Mouse (Mus musculus) activated CD4-positive, CD25-positive, alpha-beta regulatory T cell (primary cell): ENCODE measurements around the gene Olfr1495. TPM values are rescaled to one million over a fixed set of nuclear protein-coding genes. Genes with fewer than 3 reads are reported as not detected.

Experiments used
- polyA plus RNA-seq, 2 experiments: library from polyadenylated mRNA; unstranded; fragments of 100-300 nt; shearing (Covaris generic); gene quantifications; one replicate each; pipeline ENCODE4 v1.2.1; 2017

Olfr1495 gene
- polyA plus RNA-seq: not detected

GRCm38 (mm10) chr19:13764306-13764705 is at the start of gene Olfr1495:
Gene Olfr1495, plus strand, starts transcription at chr19:13764606.

GRCm38 (mm10) chr19:13722978-13723377 is 41.4 kb upstream of the Olfr1495 start, which contains the start of gene Olfr1493-ps1:
Gene Olfr1493-ps1, plus strand, starts transcription at chr19:13723278.

GRCm38 (mm10) chr19:13739428-13739827 is 25.0 kb upstream of the Olfr1495 start, which contains the start of gene Olfr1494:
Gene Olfr1494, plus strand, starts transcription at chr19:13739728.

GRCm38 (mm10) chr19:13777578-13777977 is 13.2 kb downstream of the Olfr1495 start, which contains the start of gene Olfr1496:
Gene Olfr1496, plus strand, starts transcription at chr19:13777878.

GRCm38 (mm10) chr19:13798102-13798501 is 33.7 kb downstream of the Olfr1495 start, which contains the start of gene Olfr1497:
Gene Olfr1497, minus strand, starts transcription at chr19:13798202.

GRCm38 (mm10) chr19:13819347-13819746 is 54.9 kb downstream of the Olfr1495 start, which contains the start of gene Olfr1499:
Gene Olfr1499, minus strand, starts transcription at chr19:13819447.

Other genes with a start within 250 kb of the Olfr1495 start
- gene Olfr1480, start 236.7 kb upstream of the Olfr1495 start, polyA plus RNA-seq: not detected
- gene Olfr1484, start 181.1 kb upstream of the Olfr1495 start, polyA plus RNA-seq: not detected
- under 1 TPM in 1 of 2 experiments, not detected in 1; 0.06 TPM for gene Olfr1487, start 147.2 kb upstream of the Olfr1495 start, polyA plus RNA-seq
- gene Olfr1489, start 133.0 kb upstream of the Olfr1495 start, polyA plus RNA-seq: not detected
- under 1 TPM in 1 of 2 experiments, not detected in 1; 0.34 TPM for gene Olfr1490, start 113.5 kb upstream of the Olfr1495 start, polyA plus RNA-seq
- not detected for gene Olfr1491, start 67.3 kb upstream of the Olfr1495 start, polyA plus RNA-seq
- under 1 TPM in 1 of 2 experiments, not detected in 1; 0.10 TPM for gene Olfr1493-ps1, start 41.3 kb upstream of the Olfr1495 start, polyA plus RNA-seq
- gene Olfr1494, start 24.9 kb upstream of the Olfr1495 start, polyA plus RNA-seq: under 1 TPM in 1 of 2 experiments, not detected in 1; 0.20 TPM
- not detected for gene Olfr1496, start 13.3 kb downstream of the Olfr1495 start, polyA plus RNA-seq
- gene Olfr1497, start 33.6 kb downstream of the Olfr1495 start, polyA plus RNA-seq: not detected
- under 1 TPM in 1 of 2 experiments, not detected in 1; 0.08 TPM for gene Olfr1499, start 54.8 kb downstream of the Olfr1495 start, polyA plus RNA-seq
- gene Olfr1500, start 65.9 kb downstream of the Olfr1495 start, polyA plus RNA-seq: not detected
- under 1 TPM in 1 of 2 experiments, not detected in 1; 0.70 TPM for gene Olfr1501, start 86.1 kb downstream of the Olfr1495 start, polyA plus RNA-seq
- gene Olfr1502, start 97.2 kb downstream of the Olfr1495 start, polyA plus RNA-seq: not detected
- under 1 TPM in 1 of 2 experiments, not detected in 1; 0.38 TPM for gene Olfr1504, start 133.3 kb downstream of the Olfr1495 start, polyA plus RNA-seq
- not detected for gene Olfr1505, start 148.9 kb downstream of the Olfr1495 start, polyA plus RNA-seq